Mouse (Mus musculus): ENCODE results near the gene Safb2. TPM values are rescaled to one million over a fixed set of nuclear protein-coding genes. Genes with fewer than 3 reads are reported as not detected.

The Safb2 gene
- polyA plus RNA-seq, 1 experiment, result 35.3 TPM

- no peak overlapping the region for H3K4me3 ChIP-seq
- peak overlapping the region; percentile 50 for H3K4me2 ChIP-seq (ENCODE audit: low read depth)
- no peak overlapping the region for H3ac ChIP-seq (ENCODE audit: control insufficient read depth, insufficient read length)
- peaks cover 61% of the 10 kb centered on the region for H3K36me3 ChIP-seq (ENCODE audit: control insufficient read depth, insufficient read depth)
- peak; percentile 48 for TF ChIP-seq TCF12 (IDR thresholded peaks at IDR 0.05; ENCODE audit: insufficient read depth, poor library complexity, severe bottlenecking)
- TF ChIP-seq USF1 (IDR thresholded peaks at IDR 0.05; ENCODE audit: low read depth), result no peak
- no peak for TF ChIP-seq SRF (IDR thresholded peaks at IDR 0.05; ENCODE audit: control insufficient read depth, insufficient read length, low read depth)
- TF ChIP-seq E2F4 (IDR thresholded peaks at IDR 0.05; ENCODE audit: insufficient read depth), result no peak
- TF ChIP-seq MYOG (IDR thresholded peaks at IDR 0.05; ENCODE audit: control insufficient read depth in 1 of 3, insufficient read depth in 1 of 3, insufficient read length in 2 of 3, low read depth in 2 of 3), result peak in 2 of 3 experiments; percentile 41 to 64
- TF ChIP-seq MAX (IDR thresholded peaks at IDR 0.05; ENCODE audit: low read depth), result no peak
- TF ChIP-seq REST (IDR thresholded peaks at IDR 0.05; ENCODE audit: insufficient read depth, insufficient read length), result no peak
- TF ChIP-seq POLR2A (IDR thresholded peaks at IDR 0.05; ENCODE audit: insufficient read length, low read depth), result no peak
- peak in 2 of 3 experiments; percentile 51 to 86 for TF ChIP-seq MYOD1 (IDR thresholded peaks at IDR 0.05; ENCODE audit: control insufficient read depth in 1 of 3, insufficient read length in 2 of 3, low read depth in 2 of 3)
- H3K79me2 ChIP-seq (ENCODE audit: control insufficient read depth, insufficient read depth), result peaks cover 89% of the 10 kb centered on the region
- H3K27me3 ChIP-seq (ENCODE audit: control insufficient read depth, insufficient read depth, insufficient read length), result no peaks in the 10 kb centered on the region
Observed at GRCm38 (mm10) chr17:56592553-56592952, 8.2 kb upstream of the Safb2 start.

DNA sequence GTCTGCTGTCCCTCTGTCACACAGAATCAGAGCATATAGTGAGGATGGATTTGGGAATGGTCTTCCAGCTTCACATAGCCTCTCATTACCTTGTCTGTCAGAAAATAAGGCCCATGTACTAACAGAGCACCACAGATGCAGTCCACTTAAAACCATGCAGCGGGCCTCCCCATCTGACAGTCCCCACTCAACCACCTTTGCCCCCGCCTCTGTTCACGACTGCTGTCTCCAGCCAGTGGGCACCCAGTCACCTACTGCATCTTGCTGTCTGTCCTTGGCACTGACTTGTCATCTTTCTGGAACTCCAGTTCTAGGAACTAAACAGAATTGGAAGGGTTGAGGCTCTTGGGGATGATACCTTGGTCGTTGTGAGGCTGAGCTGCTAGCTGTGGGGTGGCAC, 4.5 kb upstream of the Safb2 start:
- Histone ChIP-seq H3K4me3 (no peak overlapping the region), H3K4me2 (ENCODE audit: low read depth) (peak overlapping the region; percentile 94), H3K36me3 (ENCODE audit: control insufficient read depth, insufficient read depth) (peaks cover 35% of the 10 kb centered on the region), H3K79me2 (ENCODE audit: control insufficient read depth, insufficient read depth) (peaks cover 86% of the 10 kb centered on the region), H3ac (ENCODE audit: control insufficient read depth, insufficient read length) (no peak overlapping the region), H3K27me3 (ENCODE audit: control insufficient read depth, insufficient read depth, insufficient read length) (no peaks in the 10 kb centered on the region)
- TF ChIP-seq MYOG (IDR thresholded peaks at IDR 0.05; ENCODE audit: control insufficient read depth in 1 of 3, insufficient read depth in 1 of 3, insufficient read length in 2 of 3, low read depth in 2 of 3), result no peak
- no peak for TF ChIP-seq SRF (IDR thresholded peaks at IDR 0.05; ENCODE audit: control insufficient read depth, insufficient read length, low read depth)
- no peak for TF ChIP-seq POLR2AphosphoS2 (IDR thresholded peaks at IDR 0.05; ENCODE audit: insufficient read length, low read depth)
- no peak for TF ChIP-seq TCF3 (IDR thresholded peaks at IDR 0.05; ENCODE audit: insufficient read length, low read depth)
- no peak for TF ChIP-seq E2F4 (IDR thresholded peaks at IDR 0.05; ENCODE audit: insufficient read depth)
- TF ChIP-seq MAX (IDR thresholded peaks at IDR 0.05; ENCODE audit: low read depth), result no peak

DNA sequence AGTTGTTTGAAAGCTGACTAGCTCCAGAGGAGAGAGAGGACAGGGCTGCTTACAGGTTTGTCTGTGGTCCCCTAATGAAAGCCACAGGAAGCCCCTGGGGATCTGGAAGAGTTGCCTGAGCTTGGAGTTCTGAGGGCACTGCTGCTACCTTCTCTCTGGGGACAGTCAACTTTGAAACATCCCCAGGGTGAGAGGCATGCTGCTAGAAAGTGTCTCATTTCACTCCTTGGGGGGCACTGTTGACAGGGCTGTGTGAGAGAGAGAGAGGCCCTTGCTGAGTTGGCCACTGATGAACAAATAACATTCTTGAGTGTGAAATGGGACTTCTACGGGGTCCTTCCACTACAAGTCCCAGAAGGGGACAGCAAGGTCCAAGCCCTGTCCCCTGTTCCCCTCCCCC, 3.4 kb upstream of the Safb2 start:
- Histone ChIP-seq H3K36me3 (ENCODE audit: control insufficient read depth, insufficient read depth) (peaks cover 36% of the 10 kb centered on the region), H3K4me3 (no peak overlapping the region), H3K27me3 (ENCODE audit: control insufficient read depth, insufficient read depth, insufficient read length) (no peaks in the 10 kb centered on the region), H3K4me2 (ENCODE audit: low read depth) (peak overlapping the region; percentile 94), H3K79me2 (ENCODE audit: control insufficient read depth, insufficient read depth) (peaks cover 88% of the 10 kb centered on the region), H3ac (ENCODE audit: control insufficient read depth, insufficient read length) (no peak overlapping the region)
- TF ChIP-seq CEBPB (IDR thresholded peaks at IDR 0.05; ENCODE audit: insufficient read depth, poor library complexity, severe bottlenecking) (no peak), SRF (IDR thresholded peaks at IDR 0.05; ENCODE audit: control insufficient read depth, insufficient read length, low read depth) (no peak), E2F4 (IDR thresholded peaks at IDR 0.05; ENCODE audit: insufficient read depth) (no peak), TCF12 (IDR thresholded peaks at IDR 0.05; ENCODE audit: insufficient read depth, poor library complexity, severe bottlenecking) (no peak), MYOG (IDR thresholded peaks at IDR 0.05; ENCODE audit: control insufficient read depth in 1 of 3, insufficient read depth in 1 of 3, insufficient read length in 2 of 3, low read depth in 2 of 3) (no peak), TCF3 (IDR thresholded peaks at IDR 0.05; ENCODE audit: insufficient read length, low read depth) (no peak), USF1 (IDR thresholded peaks at IDR 0.05; ENCODE audit: low read depth) (no peak), POLR2A (IDR thresholded peaks at IDR 0.05; ENCODE audit: insufficient read length, low read depth) (no peak), POLR2AphosphoS2 (IDR thresholded peaks at IDR 0.05; ENCODE audit: insufficient read length, low read depth) (no peak), MYOD1 (IDR thresholded peaks at IDR 0.05; ENCODE audit: control insufficient read depth in 1 of 3, insufficient read length in 2 of 3, low read depth in 2 of 3) (no peak), REST (IDR thresholded peaks at IDR 0.05; ENCODE audit: insufficient read depth, insufficient read length) (no peak), MAX (IDR thresholded peaks at IDR 0.05; ENCODE audit: low read depth) (no peak)

DNA sequence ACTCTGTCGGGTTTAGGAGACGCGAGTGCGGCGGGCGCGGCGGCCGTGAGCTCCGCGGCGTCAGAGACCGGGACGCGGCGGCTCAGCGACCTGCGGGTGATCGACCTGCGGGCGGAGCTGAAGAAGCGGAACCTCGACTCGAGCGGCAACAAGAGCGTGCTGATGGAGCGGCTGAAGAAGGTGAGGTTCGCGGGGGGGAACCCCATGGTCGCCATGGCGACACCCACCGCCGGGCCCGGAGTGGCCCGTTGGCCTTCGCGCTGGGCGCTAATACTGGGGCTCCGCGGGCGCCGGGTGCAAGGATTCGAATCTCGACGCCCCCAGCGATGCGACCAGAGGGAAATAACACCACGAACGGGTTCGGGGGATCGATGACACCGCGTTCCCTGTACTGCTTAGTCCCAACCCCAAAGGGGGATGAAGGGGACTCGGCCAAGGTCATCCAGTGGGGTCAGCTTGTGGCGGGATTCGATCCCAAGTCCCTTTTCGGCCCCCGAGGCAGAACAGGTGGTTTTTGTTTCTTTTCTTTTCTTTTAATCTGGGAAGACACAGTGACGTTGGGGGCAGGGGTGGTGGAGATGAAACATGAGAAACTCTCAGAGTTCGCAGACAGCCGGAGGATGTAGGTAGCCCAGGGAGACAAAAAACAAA, 911 bp upstream of the Safb2 start:
- peak overlapping the region; percentile 85 for H3ac ChIP-seq (ENCODE audit: control insufficient read depth, insufficient read length)
- TF ChIP-seq MYOG (IDR thresholded peaks at IDR 0.05; ENCODE audit: control insufficient read depth in 1 of 3, insufficient read depth in 1 of 3, insufficient read length in 2 of 3, low read depth in 2 of 3), result no peak
- no peak for TF ChIP-seq REST (IDR thresholded peaks at IDR 0.05; ENCODE audit: insufficient read depth, insufficient read length)
- TF ChIP-seq TCF12 (IDR thresholded peaks at IDR 0.05; ENCODE audit: insufficient read depth, poor library complexity, severe bottlenecking), result no peak
- no peak for TF ChIP-seq USF1 (IDR thresholded peaks at IDR 0.05; ENCODE audit: low read depth)
- peak; percentile 0 for TF ChIP-seq POLR2A (IDR thresholded peaks at IDR 0.05; ENCODE audit: insufficient read length, low read depth)
- no peak for TF ChIP-seq MYOD1 (IDR thresholded peaks at IDR 0.05; ENCODE audit: control insufficient read depth in 1 of 3, insufficient read length in 2 of 3, low read depth in 2 of 3)
- H3K79me2 ChIP-seq (ENCODE audit: control insufficient read depth, insufficient read depth), result peaks cover 88% of the 10 kb centered on the region
- H3K4me2 ChIP-seq (ENCODE audit: low read depth), result peak overlapping the region; percentile 94
- H3K36me3 ChIP-seq (ENCODE audit: control insufficient read depth, insufficient read depth), result peaks cover 35% of the 10 kb centered on the region
- H3K4me3 ChIP-seq, result peak overlapping the region; percentile 97
- H3K27me3 ChIP-seq (ENCODE audit: control insufficient read depth, insufficient read depth, insufficient read length), result no peaks in the 10 kb centered on the region

All from myocyte (in vitro differentiated cells).